Mouse (Mus musculus) megakaryocyte, embryonic 14.5 days (primary cell): ENCODE measurements around the gene Scfd2. TPM values are rescaled to one million over a fixed set of nuclear protein-coding genes. Genes with fewer than 3 reads are reported as not detected.

Experiments
- H3K27me3 ChIP-seq: replicated peaks from 2 replicates; pipeline ENCODE3; 2012; ENCODE audit warnings: inconsistent platforms
- H3K36me3 ChIP-seq: replicated peaks from 2 replicates; pipeline ENCODE3; 2012; ENCODE audit warnings: low read length, inconsistent platforms, mixed read lengths
- H3K4me1 ChIP-seq: 2 replicates; pipeline ENCODE4 v1.6.1; 2012; ENCODE audit warnings: inconsistent platforms
- H3K4me3 ChIP-seq: replicated peaks from 2 replicates; pipeline ENCODE3; 2012; ENCODE audit warnings: moderate library complexity, mild to moderate bottlenecking, inconsistent platforms
- H3K9me3 ChIP-seq: 2 replicates; pipeline ENCODE4 v1.6.1; 2012; ENCODE audit warnings: inconsistent platforms
- FLI1 ChIP-seq: IDR thresholded peaks from 2 replicates; pipeline ENCODE4 v1.6.1; 2012; ENCODE audit warnings: low read length, inconsistent platforms, mixed read lengths
- GATA1 ChIP-seq: IDR thresholded peaks from 3 replicates; pipeline ENCODE4 v1.6.1; 2012; ENCODE audit warnings: mixed read lengths, low read length, inconsistent platforms, borderline replicate concordance
- polyA plus RNA-seq: library from polyadenylated mRNA; stranded (reverse); fragments of >175 nt; gene quantifications from 2 replicates; pipeline ENCODE4 v1.2.3, GENCODE M21; 2012; ENCODE audit warnings: low replicate concordance; ENCODE audit not compliant: insufficient read depth

Scfd2 gene
- polyA plus RNA-seq, 1 experiment = 2.5 TPM

- no peaks in the 10 kb centered on the region for H3K36me3 ChIP-seq
- peaks cover 30% of the 10 kb centered on the region for H3K4me1 ChIP-seq
- no peaks in the 10 kb centered on the region for H3K9me3 ChIP-seq
- no peak for TF ChIP-seq GATA1
- TF ChIP-seq FLI1 = no peak
- H3K4me3 ChIP-seq = no peak overlapping the region
- H3K27me3 ChIP-seq = no peaks in the 10 kb centered on the region
Observed at GRCm38 (mm10) chr5:74267736-74268369, 263.7 kb downstream of the Scfd2 start.

DNA sequence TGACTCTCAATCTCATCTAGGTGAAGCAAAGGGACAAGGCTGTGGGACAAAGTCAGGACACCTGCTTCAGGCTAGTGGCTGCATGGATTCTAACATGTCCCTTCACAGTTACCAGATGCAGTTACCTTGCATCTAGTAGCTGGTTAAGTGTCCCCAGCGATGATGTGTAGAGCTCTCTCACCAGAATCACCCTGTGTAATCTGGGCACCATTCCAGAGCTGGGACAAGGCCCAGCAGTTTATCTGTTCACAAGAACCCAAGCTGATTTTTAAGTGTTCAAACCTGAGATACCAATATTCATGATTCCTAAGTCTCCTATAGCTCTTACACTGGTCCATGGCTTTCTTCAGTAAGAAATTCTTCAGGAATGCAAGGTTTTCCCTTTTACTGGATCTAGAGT is 264.4 kb downstream of the Scfd2 start:
- TF ChIP-seq GATA1 (no peak), FLI1 (no peak)
- H3K4me1 ChIP-seq = peaks cover 37% of the 10 kb centered on the region
- H3K27me3 ChIP-seq = no peaks in the 10 kb centered on the region
- no peaks in the 10 kb centered on the region for H3K9me3 ChIP-seq
- no peaks in the 10 kb centered on the region for H3K36me3 ChIP-seq
- no peak overlapping the region for H3K4me3 ChIP-seq

- H3K4me3 ChIP-seq = no peak overlapping the region
- no peaks in the 10 kb centered on the region for H3K9me3 ChIP-seq
- peaks cover 44% of the 10 kb centered on the region for H3K4me1 ChIP-seq
- H3K36me3 ChIP-seq = peaks cover 2% of the 10 kb centered on the region
- H3K27me3 ChIP-seq = no peaks in the 10 kb centered on the region
- no peak for TF ChIP-seq GATA1
- TF ChIP-seq FLI1 = no peak
Observed at GRCm38 (mm10) chr5:74266476-74266819, 265.1 kb downstream of the Scfd2 start.

DNA sequence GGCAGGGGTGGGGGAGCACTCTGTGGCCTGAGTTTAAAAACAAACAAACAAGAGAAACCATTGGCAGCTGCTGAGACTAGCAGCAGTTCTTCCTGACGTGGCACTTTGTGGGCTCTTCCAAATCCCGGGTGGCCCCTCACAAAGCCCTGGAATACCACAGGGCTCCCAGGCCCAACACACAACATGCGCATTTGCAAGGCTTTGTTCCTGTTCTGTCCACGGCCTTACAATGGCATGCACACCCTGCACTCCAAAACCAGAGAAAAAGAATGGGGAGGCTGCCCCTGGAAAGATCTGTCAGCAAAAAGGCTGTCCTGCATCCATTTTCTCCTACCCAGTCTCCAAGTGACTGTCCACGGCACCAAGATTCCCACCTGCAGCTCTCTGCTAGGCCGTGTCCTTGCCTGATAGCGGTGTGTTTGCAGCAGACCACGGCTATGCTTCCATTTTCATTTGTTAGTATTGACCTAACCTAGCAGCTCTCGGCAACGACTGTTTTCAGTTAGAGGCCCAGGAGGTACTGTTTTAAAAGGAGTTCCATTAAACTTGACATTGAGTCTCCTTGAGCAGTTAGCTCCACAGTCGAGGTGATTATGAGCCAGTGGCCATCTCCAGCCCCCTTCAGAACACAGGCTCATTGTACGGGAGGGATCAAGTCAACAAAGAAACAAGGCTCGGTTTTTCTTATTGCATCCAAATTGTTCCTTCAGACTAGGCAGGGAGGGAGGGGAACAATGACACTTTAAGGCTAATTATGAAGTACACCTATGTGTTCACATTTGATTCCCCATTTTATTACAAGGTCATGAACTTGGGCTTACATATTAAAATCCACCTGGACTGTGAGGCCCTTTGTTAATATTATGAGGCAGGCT is 265.7 kb downstream of the Scfd2 start:
- H3K27me3 ChIP-seq = no peaks in the 10 kb centered on the region
- TF ChIP-seq FLI1 = no peak
- TF ChIP-seq GATA1 = no peak
- H3K4me3 ChIP-seq = no peak overlapping the region
- H3K36me3 ChIP-seq = peaks cover 2% of the 10 kb centered on the region
- no peaks in the 10 kb centered on the region for H3K9me3 ChIP-seq
- H3K4me1 ChIP-seq = peaks cover 50% of the 10 kb centered on the region

DNA sequence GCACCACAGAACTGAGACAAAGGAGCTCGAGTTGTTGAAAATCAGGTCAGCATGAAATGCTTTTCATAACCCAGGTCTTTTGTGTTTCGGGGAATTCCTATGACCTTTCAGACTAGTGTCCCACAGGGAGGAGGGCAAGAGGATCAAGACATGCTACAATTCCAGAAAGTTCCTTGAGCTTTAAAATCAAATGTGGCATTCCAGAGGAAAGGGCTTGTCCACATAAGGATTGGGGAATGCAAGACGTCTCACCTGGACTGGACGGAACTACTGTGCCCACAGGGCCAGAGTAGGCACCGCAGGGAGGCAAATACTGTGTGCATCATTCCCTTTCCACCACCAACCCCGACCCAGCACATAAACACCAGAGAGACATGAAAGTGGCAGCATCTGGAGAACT is 266.4 kb downstream of the Scfd2 start:
- no peak for TF ChIP-seq FLI1
- TF ChIP-seq GATA1 = no peak
- Histone ChIP-seq H3K4me3 (no peak overlapping the region), H3K36me3 (peaks cover 2% of the 10 kb centered on the region), H3K4me1 (peaks cover 57% of the 10 kb centered on the region), H3K9me3 (no peaks in the 10 kb centered on the region), H3K27me3 (no peaks in the 10 kb centered on the region)

DNA sequence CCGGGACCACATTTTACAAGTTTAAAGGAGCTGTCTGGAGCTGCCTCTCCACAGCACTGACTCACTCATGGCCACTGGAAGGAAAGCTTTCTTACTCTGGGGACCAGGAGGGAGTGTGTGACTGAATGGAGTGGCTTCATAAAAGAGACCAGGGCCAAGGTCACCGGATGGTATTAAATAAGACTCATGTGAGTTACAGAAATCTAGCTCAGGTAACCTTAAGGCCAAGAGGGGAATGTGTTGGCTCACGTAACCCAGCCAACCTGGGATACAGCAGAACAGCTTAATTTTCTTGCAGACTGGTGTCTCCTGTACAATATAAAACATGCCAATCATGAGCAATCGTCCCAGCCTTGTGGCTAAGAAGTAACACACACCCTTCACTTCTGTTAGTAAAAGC is 267.0 kb downstream of the Scfd2 start:
- Histone ChIP-seq H3K36me3 (peaks cover 2% of the 10 kb centered on the region), H3K4me3 (no peak overlapping the region), H3K9me3 (no peaks in the 10 kb centered on the region), H3K27me3 (no peaks in the 10 kb centered on the region), H3K4me1 (peaks cover 63% of the 10 kb centered on the region)
- TF ChIP-seq GATA1 (no peak), FLI1 (no peak)

- no peaks in the 10 kb centered on the region for H3K27me3 ChIP-seq
- H3K4me1 ChIP-seq = peaks cover 89% of the 10 kb centered on the region
- H3K4me3 ChIP-seq = no peak overlapping the region
- TF ChIP-seq GATA1 (no peak), FLI1 (no peak)
- H3K9me3 ChIP-seq = no peaks in the 10 kb centered on the region
- peaks cover 3% of the 10 kb centered on the region for H3K36me3 ChIP-seq
Observed at GRCm38 (mm10) chr5:74261016-74261415, 270.5 kb downstream of the Scfd2 start.

DNA sequence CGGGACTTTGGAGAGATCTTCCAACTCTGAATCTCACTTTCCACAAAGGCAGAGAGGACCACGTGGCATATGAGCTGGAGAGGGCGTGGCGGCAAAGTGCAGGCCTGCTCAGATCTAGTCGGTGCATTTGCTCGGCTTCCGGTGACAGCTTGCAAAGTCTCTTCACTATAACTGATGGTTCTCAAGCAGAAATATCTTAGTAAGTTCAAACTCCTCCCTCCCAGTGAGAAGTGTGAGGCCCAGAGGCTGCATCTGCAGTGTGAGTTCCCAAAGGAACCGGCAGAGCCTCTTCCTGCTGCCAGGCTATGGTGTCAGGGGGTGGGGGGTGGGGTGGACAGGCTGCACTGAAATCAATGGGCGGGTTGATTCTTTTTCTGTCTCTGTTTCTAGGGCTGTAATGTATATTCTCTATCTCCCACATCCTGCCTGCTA is 271.2 kb downstream of the Scfd2 start:
- TF ChIP-seq FLI1 (no peak), GATA1 (no peak)
- Histone ChIP-seq H3K36me3 (peaks cover 5% of the 10 kb centered on the region), H3K27me3 (no peaks in the 10 kb centered on the region), H3K4me3 (peak overlapping the region; percentile 82), H3K4me1 (peaks cover 90% of the 10 kb centered on the region), H3K9me3 (no peaks in the 10 kb centered on the region)

DNA sequence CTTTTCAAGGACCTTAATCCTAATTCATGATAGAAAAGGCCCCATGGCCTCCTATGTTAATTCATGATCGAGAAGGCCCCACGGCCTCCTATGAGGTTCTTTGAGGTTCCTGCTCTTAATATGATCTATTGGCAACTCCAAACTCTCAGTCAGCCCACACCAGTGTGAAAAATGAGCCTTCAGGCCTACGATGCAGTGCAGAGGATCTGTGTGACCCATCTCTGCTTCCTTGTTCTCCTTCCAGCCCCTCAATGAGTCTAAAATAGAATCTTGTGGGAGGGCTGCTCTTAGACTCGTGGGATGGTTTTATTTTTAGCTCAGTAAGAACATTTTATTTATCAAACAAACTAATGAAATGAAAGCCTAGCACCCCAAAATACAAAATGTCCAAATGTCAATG is 274.9 kb downstream of the Scfd2 start:
- Histone ChIP-seq H3K9me3 (no peaks in the 10 kb centered on the region), H3K4me3 (no peak overlapping the region), H3K4me1 (peaks cover 85% of the 10 kb centered on the region), H3K36me3 (peaks cover 5% of the 10 kb centered on the region), H3K27me3 (no peaks in the 10 kb centered on the region)
- TF ChIP-seq GATA1 = no peak
- TF ChIP-seq FLI1 = no peak

- Histone ChIP-seq H3K9me3 (no peaks in the 10 kb centered on the region), H3K4me3 (no peak overlapping the region), H3K27me3 (peaks cover 3% of the 10 kb centered on the region), H3K4me1 (peaks cover 85% of the 10 kb centered on the region), H3K36me3 (peaks cover 3% of the 10 kb centered on the region)
- TF ChIP-seq GATA1 (no peak), FLI1 (no peak)
Observed at GRCm38 (mm10) chr5:74254996-74255395, 276.6 kb downstream of the Scfd2 start.
